Mouse (Mus musculus): ENCODE results near the gene Syt10. TPM values are rescaled to one million over a fixed set of nuclear protein-coding genes. Genes with fewer than 3 reads are reported as not detected.

Syt10 gene
- polyA plus RNA-seq, 1 experiment = not detected

DNA sequence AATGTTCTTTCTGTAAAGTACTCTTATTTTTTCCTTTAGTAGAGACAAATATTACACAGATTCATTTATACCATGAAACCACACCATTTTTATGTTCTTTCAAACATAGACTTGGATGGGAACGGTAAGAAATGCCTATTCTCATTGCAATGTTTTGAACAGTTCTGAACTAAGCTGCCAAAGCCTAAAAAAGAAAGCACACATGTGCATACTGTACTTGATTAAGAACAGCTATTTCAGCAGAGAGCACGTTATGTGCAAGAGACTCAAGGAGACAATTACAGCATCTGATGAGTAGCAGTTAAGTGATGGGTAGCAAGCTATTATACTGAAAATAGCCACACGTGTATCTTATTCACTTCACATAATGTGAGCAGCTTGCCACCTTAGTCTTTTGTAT lies 108.0 kb downstream of the Syt10 start:
- Histone ChIP-seq H3K27me3 (ENCODE audit: control insufficient read depth, insufficient read depth, low read length) (no peaks in the 10 kb centered on the region), H3K36me3 (ENCODE audit: control insufficient read depth, insufficient read depth, low read length) (no peaks in the 10 kb centered on the region), H3K4me3 (ENCODE audit: low read depth, low read length) (no peak overlapping the region), H3K4me1 (ENCODE audit: control insufficient read depth, insufficient read depth, insufficient read length, low read length) (no peaks in the 10 kb centered on the region), H3K27ac (ENCODE audit: insufficient read depth, low read depth, low read length) (no peak overlapping the region)
- no peak for TF ChIP-seq POLR2A (IDR thresholded peaks at IDR 0.05; ENCODE audit: low read depth, low read length)
- 72% methylated on average over 3 of the region's 3 CpGs for WGBS

Other genes with a start within 250 kb of the Syt10 start
- 2.4 and 3.1 TPM in 2 replicates for gene Rabl2, start 249.9 kb downstream of the Syt10 start, polyA plus RNA-seq (2012; rRNA removed)

Data from small intestine, adult 2 months (tissue).